Mouse (Mus musculus): ENCODE results near the gene Thegl. TPM values are rescaled to one million over a fixed set of nuclear protein-coding genes. Genes with fewer than 3 reads are reported as not detected.
A peak's percentile ranks its signal among the peaks of the same experiment; 100 is the strongest.
"Not testable (repeated sequence)": the region's sequence is repeated elsewhere in the genome, so short reads cannot be mapped to it uniquely, and the experiment has no call there.

Thegl gene
- polyA plus RNA-seq (2017; shearing (Covaris generic)), result not detected

DNA sequence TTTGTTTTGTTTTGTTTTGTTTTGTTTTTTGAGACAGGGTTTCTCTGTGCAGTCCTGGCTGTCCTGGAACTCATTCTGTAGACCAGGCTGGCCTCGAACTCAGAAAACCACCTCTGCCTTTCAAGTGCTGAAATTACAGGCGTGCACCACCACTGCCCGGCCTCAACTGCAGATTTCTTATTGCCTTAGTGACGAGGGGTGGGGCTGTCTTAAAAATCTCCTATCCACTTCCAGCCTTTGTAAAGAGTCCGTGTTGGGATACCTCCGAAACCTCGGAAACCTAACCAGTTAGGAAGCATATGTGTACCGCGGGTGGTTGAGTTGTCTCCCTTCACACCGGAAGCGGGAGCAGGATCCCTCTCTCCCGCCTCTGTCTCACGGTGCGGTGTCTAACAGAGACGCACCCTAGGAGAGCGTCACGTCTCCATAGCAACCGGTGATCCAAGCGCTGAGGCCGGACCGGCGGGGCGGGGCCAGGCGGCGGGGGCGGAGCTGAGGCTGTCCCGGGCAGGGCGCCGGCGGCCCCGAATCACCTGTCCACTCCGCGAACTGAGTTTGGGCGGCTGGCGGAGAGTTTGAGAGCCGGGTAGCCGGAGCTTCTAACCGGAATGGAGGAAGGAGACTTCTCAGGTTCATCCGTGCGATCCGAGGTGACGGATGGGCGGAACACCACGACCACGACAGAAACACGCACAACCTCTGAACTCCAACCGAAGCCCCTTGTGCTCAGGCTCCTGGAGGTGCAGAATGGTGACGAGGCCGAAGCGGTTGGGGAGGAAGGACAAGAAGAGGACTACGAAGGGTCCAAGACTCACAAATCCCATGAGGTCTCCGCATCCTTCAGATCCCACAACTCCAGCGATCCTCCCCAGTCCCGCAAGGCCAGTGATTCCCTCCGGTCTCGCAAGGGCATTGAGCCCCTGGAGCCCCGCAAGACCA, at the start of gene Thegl:
Thegl (plus strand) TSS at position 480 of the 939 bp plus-strand sequence.
- ATAC-seq, result peak; percentile 91

DNA sequence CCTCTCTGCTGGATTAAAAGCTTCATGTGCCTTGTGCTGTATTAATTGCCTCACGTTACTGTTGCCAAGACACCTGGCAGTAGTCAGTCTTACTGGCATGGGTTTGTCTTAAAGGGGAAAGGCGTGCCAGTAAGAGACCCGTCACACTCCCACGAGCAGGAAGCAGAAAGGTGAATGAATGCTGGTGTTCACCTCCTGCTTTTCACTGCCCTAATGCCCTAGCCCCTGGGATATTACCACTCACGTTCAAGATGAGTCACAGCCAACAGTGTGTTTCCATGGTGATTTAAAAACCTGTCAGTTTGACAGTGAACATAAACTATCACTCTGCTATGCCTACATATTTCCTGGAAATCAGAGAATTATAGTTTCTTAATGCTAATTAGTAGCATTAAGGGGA, 46.6 kb upstream of the Thegl start:
- no peak for ATAC-seq

DNA sequence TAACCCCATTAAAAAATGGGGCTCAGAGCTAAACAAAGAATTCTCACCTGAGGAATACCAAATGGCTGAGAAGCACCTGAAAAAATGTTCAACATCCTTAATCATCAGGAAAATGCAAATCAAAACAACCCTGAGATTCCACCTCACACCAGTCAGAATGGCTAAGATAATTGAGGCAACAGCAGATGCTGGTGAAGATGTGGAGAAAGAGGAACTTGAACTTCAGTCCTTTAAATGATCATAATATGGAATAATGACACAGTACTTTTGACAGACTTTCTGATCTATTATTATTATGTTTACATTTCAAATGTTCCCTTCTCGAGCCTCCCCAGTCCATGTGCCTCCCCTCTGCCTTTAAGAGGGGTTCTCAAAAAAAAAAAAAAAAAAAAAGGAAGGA, 44.7 kb upstream of the Thegl start:
- not testable (repeated sequence) for ATAC-seq

DNA sequence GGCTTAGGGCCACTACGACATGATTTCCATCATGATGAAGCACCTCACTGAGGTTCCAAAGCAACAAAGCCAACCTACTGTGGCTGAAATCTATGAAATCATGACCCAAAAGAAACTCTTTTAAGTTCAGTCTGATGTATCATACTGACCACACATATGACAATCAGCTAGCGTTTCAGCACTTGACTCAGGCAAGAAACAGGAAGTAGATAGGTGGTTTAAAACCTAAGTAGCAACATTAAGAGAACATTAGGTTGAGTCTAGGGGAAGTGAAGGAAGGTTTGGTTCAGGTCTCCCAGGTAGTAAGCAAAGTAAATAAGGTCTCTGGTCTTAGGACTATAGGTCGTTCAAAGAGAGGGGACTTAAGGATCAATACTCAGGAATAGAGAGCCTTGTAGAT, 42.3 kb upstream of the Thegl start:
- no peak for ATAC-seq

DNA sequence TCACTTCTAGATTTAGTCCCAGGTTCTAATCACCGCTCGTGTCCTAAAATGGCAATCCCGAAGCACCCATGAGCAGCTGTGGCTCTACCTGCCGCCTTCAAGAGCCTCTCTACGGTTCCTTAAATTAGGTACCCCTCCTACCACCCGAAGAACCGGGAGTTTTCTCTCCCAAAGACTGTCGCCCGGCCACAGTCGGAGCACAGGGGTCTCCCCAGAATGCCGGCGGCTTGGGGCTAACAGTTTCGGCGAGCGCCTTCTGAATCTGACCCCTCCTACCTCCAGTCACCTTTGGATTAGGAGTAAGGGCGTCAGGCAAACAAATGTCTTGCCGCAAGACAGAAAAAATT, 41.6 kb upstream of the Thegl start:
- peak; percentile 8 for ATAC-seq

DNA sequence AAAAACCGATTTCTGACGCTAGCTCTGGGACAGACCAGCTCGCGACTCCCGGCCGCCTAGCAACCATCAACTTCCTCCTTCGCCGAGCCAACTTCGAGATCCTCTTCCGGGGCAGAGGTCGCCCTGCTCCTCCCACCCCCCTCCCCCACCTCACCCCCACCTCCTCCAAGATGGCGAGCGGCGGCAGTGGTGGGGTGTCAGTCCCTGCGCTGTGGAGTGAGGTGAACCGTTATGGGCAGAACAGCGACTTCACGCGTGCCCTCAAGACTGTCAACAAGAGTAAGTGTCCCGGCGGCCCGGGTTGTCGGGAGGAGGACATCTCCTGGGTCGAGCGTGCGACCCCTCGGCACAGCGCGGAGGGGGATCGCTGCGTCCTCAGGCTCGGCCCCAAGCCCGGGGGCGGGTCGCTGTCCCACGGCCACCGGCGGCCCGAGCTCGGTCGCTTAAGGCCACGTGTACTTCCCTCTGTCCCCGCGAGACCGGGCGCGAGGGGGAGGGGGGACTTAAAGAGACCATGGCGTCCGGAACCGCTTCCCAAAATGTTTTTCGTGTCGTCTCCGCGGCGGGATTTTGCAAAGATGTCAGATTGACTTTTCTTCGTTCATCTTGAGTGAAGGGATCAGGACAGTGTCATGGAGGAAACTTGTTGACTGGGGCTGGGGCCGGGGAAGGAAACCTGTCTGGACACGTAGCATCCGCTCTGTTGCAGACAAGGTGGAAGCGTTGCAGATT, 41.1 kb upstream of the Thegl start, which contains the start of gene Srp72:
Srp72 (plus strand) TSS at position 130 of the 732 bp plus-strand sequence.
- peak; percentile 86 for ATAC-seq

DNA sequence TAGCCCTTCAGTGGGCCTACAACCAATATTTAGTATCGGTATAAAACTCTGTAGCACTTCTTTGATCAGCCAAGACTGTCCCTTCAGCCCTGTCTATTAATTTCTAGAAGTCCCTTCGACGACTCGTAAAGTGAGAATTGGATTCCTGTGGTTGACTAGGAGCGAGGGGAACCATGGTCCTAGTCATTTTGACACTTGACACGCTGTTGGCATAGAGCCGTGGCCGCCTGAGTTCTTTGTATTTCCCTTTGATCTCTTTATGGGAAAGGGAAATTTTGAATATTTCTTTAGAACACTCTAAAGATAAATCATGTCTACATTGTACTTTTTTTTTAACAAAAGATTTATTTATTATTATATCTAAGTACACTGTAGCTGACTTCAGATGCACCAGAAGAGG, 40.1 kb upstream of the Thegl start:
- ATAC-seq, result no peak

DNA sequence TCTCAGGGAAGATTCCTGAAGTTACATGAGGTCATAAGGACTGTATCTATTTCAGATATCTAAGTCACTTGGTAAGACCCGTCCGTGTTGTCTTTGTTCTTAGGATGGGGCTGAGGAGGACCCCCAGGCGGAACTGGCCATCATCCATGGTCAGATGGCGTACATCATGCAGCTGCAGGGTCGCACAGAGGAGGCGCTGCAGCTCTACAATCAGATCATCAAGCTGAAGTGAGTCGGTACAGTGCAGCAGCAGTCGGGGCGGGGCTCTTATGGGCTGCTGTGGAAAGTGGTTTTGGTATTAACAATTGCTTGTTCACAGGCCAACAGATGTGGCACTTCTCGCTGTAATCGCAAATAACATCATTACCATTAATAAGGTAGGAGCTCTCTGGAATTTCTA, 31.8 kb upstream of the Thegl start:
- no peak for ATAC-seq

DNA sequence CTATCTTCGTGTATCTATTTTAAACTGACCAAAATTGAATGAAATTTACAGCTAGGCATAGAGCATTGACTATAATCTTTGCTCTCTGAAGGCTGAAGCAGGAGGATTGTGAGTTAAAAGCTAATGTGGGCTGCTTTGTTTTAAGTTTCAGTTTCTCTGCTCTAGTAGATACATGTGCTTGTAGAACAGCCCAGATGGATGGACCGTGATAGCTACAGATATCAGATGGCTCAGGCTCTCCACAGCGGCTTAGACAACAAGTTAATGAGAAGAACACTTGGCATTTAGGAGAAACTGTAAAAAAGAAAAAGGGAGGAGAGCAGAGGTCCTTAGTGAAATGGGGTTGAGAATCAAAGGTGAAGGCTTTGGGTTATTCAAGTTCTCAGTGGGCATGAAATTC, 25.0 kb upstream of the Thegl start:
- ATAC-seq, result no peak

DNA sequence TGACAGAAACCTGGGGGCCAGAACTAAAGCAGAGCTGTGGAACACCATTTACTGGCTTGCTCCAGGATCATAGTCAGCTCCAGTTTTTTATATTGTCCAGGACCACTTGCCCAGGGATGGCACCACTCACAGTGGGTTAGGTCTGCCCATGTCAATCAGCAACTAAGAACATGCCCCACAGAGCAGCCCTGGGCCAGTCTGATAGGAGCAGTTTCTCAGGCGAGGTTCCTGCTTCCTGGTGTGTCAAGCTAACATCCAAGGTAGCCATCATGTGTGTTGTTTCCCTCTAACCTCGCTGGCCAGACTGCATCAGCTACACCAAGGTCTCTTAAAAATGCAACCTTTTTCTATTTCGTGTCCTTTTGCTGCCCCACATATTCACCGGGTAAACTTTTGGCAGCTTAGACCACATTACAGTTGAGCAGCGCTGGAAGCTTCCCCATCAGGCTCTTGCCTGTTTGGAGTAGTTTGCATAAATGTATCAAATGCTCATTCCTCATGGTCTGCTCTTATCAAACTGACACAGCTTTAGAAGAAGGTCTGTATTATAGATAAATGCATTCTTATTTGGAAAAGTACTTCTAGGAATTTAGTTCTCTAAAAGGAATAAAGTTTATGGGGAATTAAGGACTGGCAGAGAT, 22.5 kb upstream of the Thegl start:
- ATAC-seq, result no peak

DNA sequence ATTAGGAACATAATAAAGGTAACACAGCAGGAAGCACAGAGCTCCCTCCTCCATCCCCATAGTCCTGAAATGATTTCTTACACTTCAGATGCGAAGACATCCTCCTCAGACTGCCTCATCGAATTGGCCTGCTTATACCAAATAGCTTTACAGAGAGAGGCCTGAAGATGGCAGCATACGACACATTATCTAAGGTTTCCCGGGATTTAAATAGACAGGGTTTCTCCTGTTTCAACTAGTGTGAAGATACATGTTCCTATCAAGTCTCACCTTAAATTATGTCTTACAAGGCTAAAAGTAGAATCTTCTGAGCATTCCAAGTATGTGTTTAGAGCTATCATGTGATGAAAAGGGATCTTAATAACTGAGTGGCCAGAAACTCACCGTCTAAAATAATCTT, 17.4 kb upstream of the Thegl start:
- no peak for ATAC-seq

DNA sequence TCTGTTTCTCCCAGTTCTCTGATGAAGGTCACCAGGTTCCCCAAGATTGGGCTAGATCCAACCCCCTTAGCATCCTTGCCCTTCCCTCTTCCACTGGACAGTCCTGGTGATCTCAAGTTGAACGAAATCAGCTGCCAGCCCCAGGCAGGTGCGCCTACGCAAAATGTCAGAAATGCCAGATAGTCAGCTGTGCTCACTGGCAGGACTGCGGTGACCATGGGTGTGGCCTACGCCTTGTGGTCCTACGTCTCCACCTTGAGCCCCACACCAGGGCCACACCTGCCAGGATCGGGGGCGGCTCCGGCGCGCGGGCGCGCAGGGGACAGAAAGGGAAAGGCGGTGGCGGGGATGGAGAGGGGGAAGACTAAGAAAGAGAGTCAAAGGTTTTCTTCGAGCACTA, 14.6 kb upstream of the Thegl start:
- no peak for ATAC-seq

DNA sequence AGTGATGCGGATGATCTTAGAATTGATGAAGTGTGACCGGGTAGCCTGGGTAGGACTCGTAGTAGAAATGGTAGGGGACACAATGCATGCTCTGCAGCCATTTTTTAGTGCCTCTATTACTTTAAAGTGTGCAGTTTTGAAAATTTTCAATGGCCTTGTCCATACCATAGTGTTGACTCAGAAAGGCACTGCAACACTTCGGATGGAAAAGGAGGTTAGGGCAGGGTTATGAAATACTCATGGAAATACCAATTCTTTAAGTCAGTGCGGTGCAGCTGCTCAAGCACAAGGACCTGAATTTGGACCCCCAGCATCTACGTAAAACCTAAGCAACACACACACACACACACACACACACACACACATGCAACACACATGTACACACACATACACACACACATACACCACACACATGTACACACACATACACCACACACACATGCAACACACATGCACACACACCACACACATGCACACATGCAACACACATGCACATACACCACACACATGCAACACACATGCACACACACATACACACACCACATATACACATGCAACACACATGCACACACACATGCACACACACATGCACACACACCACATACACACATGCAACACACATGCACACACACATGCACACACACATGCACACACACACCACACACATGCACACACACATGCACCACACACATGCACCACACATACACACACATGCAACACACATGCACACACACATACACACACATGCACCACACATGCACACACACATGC, 11.6 kb upstream of the Thegl start, which contains the start of gene Arl9:
Arl9 (plus strand) TSS at position 5 of the 771 bp plus-strand sequence.
- ATAC-seq, result no peak

DNA sequence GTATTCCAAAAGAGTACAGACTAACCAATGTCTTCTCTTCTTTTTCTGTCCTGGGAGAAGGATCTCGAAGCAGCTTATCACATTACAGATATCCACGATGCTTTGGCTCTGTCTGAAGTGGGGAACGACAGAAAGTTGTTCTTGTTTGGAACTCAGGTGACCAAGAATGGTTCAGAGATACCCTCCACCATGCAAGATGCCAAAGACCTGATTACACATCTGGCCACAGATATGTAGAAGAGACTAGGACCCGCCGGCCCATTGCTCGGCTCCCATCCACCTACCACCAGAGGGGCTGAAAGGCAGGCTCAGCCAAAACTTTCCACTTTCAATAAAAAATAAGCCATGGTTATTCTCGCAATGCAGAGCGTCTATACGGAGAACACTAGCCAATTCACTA, 5.5 kb upstream of the Thegl start:
- ATAC-seq, result no peak

DNA sequence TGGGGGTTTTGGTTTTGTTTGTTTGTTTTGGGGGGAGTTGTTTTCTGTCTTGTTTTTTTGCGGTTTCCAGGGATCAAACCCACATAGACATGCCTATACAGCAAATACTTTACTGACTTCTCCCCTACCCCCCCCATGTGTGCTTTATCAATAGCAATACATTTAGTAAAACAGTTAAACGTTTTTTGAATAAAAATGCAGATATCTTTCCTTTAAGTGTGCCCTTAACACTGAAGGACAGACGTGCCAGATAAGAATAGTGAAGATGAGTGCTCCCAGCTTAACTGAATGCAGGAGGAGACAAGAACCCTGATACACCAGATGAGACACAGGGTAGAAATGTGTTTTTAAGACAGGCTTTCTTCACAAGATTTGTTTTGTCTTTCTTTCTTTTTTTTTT, 4.7 kb upstream of the Thegl start:
- no peak for ATAC-seq

DNA sequence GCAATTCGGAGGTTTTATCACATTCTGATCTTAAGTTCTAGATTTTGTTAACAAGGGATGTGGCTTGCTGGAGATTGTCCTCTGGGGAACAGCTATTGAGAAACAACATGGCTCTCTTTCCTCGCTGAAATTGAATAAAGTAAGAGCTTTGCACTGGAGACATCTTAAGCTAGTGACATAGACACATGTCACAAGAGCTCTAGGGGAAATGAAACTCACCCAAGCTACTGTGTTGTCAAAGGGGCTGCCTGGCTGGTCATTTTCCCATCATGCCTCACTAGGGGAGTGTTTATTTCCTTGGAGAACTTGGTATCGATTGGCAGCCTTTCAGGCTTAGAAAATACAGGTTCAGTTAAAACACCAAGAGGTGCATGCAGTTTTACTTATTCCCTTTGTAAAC, 2.7 kb upstream of the Thegl start:
- no peak for ATAC-seq

DNA sequence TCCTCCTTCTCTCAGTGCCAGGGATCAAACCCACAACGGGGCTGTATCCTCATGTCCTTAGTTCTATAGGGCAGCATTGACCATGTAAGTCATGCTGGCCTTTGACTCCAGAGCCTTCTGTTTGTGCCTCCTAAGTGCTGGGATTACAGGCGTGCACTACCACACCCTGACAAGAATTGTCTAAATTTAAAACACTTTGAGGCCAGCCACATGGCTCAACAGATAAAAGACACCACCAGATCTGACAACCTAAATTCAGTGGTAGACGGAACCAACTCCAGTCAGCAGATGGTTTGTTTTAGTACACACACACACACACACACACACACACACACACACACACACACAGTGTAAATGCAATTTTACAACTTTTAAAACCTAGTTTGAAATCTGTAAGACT, 12.2 kb downstream of the Thegl start:
- ATAC-seq, result no peak

DNA sequence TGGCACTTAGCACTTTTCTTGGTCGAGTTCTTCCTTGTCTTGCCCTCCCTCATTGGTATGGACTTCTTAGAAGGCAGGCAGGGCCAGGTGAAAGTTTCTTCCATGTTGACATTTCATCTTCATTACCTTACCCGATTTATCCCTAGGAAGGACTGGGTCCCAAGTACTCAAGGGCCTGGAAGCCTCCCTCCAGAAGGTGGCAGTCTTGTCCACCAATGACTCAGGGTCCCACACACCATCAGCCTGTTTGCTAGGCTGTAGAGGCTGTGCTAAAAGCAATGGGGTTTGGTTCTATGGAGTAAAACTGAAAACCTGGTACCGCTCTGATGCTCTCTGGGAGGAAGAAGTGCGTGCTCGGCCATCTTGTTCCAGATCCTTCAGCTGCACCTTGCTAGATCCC, 13.9 kb downstream of the Thegl start:
- ATAC-seq, result no peak

DNA sequence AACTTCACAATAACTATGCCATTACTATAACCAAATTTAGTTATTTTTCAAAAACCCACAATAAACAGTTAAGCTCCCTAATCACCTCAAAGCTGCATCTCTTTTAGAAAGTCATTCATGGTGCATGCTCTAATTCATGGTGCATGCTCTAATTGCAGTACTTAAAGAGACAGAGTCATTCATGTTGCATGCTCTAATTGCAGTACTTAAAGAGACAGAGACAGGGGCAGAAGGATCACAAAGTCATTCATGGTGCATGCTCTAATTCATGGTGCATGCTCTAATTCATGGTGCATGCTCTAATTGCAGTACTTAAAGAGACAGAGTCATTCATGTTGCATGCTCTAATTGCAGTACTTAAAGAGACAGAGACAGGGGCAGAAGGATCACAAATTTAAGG, 19.3 kb downstream of the Thegl start:
- not testable (repeated sequence) for ATAC-seq

DNA sequence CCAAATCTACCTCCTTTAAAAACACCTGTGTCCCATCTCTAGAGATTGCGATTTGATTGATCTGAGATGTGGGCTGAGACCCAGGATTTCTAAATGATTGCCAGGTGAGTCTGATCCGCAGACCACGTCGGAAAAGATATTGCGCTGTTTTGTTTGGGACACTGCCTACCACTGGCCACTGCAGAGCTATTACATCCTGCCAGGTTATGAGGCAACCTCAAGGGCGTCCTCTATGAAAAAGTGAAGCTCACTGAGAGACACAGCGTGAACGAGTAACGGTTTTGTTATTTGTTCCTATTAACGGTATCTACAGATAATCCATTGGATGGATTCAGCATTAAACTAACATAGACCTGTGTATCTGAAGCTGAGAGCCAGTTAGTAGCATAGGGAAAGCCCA, 22.6 kb downstream of the Thegl start:
- no peak for ATAC-seq

DNA sequence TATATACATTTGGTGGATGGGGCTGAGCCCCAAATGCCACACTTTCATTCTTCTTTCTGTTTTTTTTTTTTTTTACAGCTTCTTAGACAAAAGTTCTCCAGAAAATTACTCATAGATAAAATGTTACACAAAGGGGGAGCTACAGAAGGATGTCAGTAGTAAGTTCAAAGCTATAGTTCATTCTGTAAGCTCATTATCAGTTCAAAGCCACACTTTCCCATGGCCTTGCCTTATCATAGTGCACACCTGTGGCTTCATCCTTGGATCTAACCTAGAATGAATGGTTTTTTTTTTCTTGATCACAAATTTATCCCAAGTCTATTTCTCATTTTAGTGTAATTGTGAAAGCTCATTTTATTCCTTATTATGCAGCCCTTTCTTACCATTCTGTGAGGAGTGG, 23.6 kb downstream of the Thegl start:
- ATAC-seq, result no peak

DNA sequence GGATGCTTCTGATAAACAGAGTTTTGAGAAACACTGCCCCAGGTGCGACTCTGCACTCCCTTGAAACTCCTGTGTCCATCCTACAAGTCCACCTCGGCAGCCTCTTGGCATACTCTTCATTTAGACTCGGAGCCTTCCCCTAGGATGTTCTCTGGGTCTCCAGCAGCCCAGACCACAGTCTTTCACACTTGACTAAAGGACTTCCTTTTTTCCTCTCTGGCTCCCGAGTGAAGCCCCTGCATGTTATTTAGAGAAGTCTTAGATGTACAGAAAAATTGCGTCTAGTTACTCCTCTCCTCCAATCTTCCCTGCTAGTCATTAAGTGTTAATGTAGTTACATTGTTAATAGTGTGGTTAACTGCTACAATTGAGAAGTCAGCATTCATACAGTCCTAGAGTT, 28.5 kb downstream of the Thegl start:
- ATAC-seq, result no peak

DNA sequence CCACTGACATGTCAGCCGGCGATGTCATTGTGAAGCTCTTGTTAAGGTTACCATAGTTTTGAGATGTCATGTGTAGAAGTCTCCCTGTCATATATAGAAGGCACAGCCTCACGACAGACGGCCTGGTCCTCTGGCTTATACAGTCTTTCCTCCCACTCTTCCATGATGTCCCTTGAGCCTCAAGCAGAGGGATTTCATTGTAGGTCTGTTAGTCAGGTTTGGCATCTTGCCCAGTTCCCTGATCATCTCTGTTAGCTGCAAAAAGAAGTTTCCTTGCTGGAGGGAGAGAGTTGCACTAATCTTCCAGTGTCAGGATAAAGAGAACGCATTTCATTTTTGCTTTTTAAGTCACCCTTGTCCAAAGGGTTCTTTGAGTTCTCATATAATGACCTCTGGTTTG, 36.8 kb downstream of the Thegl start:
- no peak for ATAC-seq
